Mouse (Mus musculus) bone marrow macrophage, adult 2 months (primary cell): ENCODE results near the gene Stpg3.

Experiments used
- CTCF ChIP-seq: IDR thresholded peaks from 2 replicates; pipeline ENCODE4 v1.5.1; 2012; ENCODE audit warnings: low read depth, mild to moderate bottlenecking, low read length, moderate library complexity
- POLR2A ChIP-seq: IDR thresholded peaks from 2 replicates; pipeline ENCODE4 v1.6.1; 2012; ENCODE audit warnings: mild to moderate bottlenecking, low read depth, low read length, borderline replicate concordance

DNA sequence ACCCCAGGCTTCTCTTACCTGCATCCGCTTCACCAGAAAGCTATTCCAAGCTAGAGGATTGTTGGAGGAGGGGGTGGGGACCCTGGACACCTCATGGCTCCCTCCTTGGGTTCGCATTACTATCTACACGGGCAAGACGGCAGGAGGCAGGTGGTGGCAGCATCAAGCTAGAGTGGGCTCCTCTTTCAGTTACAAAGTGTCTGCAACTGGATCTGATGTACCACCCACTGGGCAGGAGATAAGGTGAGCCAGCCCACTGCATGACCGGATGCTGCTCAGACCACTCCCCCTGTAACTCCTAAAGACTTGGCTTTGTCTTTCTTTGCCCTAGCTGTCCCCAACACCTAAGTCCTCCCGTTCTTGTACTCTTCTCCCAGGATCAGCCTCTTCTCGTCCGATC lies 22.2 kb upstream of the Stpg3 start, which contains the start of gene Rnf224:
- TF ChIP-seq CTCF = no peak
- no peak for TF ChIP-seq POLR2A
